Mouse (Mus musculus) cerebellum, adult 2 months (tissue): ENCODE measurements around the gene Pnpo.

Source experiments
- CTCF ChIP-seq: fragments of 200-500 bp; IDR thresholded peaks from 2 replicates; pipeline ENCODE4 v1.5.1; 2011; ENCODE audit warnings: low read depth, mild to moderate bottlenecking, control low read depth, low read length, moderate library complexity, borderline replicate concordance; ENCODE audit not compliant: insufficient read depth
- POLR2A ChIP-seq: fragments of 200-500 bp; IDR thresholded peaks from 2 replicates; pipeline ENCODE4 v1.6.1; 2011; ENCODE audit warnings: low read length, control low read depth, borderline replicate concordance; ENCODE audit not compliant: insufficient read depth

DNA sequence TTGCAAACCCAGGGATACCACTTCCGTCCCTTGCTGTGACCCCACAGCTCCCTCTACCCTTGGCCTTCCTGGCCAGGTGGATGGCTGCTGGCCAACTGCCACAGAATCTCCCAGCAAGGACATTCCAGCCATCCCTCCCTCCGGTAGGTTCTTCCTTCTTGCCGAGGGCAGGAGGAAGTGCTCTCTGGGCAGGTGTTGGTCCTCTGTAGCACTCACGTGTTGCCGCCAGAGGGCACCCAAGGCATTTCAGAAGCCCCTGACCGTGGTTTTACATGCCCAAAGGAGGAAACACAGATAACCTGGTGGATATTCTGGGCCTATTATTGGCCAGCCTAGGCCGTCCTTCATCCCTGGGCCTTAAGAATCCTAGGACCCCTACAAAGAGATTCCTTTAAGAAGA lies 38.6 kb upstream of the Pnpo start:
- TF ChIP-seq CTCF (peak; percentile 95), POLR2A (no peak)
